Mouse (Mus musculus): ENCODE results near the gene Mov10l1.

Mov10l1 gene

DNA sequence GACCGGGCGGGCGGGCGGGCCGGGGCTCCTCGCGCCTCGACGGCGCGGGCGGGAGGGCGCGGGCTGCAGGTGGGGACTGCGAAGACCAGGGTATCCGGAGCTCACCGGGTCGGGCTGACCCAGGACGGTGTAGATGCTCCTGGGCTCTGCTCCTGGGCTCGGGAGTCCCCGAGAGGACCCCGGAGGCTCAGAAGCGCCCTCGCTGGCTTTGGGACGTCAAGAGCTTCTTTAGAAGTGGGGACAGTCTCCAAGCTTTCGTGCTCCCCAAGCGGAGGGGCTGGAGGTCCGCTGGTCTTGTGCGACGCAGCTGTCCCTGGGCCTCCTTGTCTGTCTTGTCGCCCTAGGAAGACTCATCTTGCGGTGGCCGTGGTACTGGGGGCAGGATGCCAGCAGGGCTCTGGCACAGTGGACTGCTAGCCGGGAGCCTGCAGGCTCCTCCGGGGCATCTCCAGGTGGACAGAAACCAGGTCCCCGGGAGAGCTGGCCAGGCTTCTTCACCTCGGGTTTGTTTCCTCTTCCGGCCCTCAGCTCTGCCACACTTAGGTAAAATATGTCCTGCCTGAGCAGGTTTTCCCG, 93.5 kb downstream of the Mov10l1 start:
- DNase-seq, result peak; percentile 64

DNA sequence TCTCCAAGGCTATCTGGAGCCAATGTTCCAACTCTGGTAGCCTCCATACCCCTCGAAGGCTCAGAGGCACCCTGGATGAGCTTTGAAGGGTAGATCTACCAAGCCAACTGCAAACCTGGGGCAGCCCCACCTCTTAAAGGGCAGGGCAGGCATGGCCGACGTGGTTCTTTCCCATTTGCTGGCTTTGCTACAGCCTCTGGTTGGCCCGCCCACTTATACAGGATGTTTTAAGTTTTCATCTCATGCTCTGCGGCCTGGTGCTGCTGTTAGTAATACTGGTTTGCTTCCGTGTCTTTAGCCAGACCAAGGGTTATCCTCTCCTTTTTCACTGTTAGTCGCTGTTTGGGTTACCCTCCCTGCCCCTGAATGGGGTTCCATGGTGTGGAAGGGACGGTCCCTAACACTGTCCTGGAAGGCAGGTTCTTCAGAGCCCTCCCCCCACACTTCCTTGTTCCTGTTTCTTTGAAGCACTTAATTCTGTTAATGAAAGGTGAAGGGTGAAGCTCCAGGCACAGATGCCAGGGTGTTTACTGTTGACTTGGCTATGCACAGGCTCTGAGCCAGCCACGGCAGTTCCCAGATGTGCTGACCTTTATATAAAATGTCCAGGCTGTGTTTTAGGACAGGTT, 95.6 kb downstream of the Mov10l1 start:
- DNase-seq, result no peak

DNA sequence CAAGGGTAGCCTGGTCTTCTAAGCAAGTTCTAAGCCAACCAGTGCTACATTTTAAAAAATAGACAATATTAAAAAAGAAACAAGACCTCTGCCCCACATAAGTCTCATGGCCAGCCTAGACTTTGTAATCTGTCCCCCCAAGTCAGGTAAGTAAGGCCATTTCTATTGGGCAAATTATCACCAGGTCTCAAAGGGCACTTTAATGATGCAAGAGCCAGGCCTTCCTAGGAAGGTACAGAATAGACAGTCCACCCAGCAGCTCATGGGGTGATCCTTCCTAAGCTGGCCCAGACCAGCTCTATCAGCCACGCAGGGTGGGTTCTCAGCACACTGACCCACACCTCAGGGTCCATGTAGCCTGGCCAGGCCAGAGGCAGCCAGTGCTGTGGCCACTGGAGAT, 101.2 kb downstream of the Mov10l1 start:
- no peak for DNase-seq

DNA sequence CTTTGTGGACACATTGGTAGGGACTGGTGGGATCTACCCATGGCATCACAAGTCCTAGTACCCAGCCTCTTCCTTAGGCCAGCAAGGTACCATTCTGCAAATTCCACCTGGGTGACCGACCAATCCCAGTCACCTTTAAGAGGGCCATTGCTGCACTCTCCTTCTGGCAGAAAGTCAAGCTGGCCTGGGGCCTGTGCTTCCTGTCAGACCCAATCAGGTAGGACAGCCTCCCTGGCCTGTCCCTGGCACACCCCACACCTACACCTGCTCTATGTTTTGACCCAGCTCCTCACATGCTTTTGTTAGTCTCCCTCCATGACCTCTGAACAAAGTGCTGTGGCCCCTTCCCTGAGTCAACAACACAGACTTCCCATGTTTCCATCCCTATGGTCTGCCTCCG, 102.1 kb downstream of the Mov10l1 start:
- no peak for DNase-seq

DNA sequence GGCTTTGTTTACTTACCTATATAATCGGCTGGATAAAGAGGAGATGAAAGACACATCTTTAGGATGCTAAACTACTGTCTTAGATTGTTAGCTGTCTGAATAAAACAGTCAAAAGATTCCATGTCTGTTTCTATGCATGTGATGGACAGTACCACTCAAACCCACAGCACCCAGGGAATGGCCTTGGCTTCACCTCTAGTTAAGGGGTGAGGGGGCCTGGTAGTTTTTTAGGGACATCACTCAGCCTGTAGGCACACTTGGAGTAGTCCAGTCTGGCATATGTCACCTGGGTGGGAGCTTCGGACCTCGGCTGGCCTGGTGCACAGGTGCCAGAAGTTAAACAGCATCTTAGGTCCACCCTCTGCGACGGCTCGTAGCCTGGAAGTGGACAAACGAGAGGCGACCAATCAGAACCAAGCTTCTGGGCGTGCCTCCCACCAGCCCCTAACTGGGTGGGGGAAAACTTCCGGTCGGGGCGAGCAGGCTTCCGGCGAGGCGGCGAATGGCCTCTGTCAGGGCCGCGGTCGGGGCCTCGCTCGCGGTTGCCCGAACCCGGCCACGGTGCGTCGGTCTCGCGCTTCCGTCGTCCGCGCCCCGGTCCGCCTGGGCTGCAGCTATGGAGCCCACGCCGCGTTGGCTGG, 106.0 kb downstream of the Mov10l1 start, which contains the start of gene Selenoo:
TSS of gene Selenoo (plus strand) at position 478 of the 641 bp plus-strand sequence.
- DNase-seq, result peak; percentile 95

DNA sequence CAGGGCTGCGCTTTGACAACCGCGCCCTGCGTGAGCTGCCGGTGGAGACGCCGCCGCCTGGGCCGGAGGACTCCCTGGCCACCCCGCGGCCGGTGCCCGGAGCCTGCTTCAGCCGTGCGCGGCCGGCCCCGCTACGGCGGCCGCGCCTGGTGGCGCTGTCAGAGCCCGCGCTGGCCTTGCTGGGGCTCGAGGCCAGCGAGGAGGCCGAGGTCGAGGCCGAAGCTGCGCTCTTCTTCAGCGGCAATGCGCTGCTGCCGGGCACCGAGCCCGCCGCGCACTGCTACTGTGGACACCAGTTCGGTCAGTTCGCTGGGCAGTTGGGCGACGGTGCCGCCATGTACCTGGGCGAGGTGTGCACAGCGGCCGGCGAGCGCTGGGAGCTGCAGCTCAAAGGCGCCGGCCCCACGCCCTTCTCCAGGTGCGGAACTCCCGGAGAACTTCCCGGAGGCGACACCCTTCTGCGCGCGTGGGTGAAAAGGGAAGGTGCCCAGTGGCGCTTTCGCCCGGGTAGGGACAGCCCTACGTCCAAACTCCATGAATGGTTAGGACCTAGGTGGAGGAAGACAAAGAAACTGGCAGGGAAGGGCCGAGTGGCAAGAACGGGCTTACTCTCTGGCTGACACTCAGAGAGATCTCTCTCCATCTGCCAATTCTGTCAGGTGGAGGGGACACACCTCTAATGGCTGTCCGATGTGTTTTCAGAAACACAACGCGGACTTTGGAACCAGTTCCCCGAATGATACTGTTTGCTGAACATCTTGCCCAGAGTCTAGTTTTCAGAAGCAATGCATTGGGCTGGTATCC, 106.7 kb downstream of the Mov10l1 start:
- no peak for DNase-seq

DNA sequence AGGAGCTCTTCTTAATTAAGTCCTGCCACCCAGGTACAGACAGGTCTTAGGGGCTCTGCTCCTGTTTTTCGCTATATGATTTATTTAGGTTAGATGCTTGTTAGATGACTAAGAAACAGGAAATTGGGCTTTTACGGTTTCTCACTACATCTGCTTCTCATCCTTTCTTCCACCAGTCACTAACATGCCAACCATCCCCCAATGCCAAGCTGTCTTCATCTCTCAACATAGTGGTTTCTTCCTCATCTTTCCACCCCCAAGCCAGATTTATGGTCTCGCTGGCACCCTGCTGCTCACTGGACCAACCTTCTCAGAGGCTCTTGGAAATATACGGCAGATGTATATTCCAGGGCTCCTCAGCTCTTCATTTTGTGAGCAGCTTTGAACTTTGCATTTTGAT, 108.0 kb downstream of the Mov10l1 start:
- no peak for DNase-seq

DNA sequence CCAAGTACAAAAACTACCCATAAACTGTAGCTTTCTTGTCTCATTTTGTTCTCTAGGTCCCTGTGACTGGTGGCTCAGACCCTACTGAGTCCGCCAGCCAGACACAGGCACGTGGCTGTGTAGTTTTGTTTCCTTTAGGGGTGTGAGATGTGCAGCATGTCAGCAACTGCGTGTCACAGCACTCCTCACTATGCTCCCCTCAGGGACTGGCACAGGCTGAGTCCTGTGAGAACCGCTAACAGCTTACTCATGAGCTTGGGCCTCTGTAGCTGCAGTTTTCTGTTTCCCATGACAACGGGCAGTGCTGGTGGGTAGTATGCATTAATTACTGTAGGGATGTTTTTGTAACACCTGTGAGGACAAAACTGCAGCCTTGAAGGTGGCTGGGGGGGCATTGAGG, 109.5 kb downstream of the Mov10l1 start:
- DNase-seq, result no peak

DNA sequence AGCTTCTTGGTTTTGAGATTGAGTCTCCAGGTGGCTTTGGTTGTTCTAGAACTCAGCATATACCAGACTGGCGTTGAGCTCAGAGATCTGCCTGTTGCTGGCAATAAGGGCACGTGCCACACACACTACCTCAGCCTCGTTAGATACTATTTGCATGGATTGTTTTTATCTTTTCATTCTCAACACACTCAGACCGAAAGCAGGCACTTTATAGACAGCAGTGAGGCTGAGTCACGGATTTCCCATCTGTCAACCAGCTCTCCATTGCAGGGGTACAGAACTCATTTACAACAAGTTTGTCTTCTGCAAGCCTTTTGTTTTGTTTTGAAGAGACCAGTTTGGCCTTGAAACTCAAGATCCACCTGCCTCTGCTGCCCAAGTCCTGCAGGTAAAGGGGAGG, 114.7 kb downstream of the Mov10l1 start:
- no peak for DNase-seq

DNA sequence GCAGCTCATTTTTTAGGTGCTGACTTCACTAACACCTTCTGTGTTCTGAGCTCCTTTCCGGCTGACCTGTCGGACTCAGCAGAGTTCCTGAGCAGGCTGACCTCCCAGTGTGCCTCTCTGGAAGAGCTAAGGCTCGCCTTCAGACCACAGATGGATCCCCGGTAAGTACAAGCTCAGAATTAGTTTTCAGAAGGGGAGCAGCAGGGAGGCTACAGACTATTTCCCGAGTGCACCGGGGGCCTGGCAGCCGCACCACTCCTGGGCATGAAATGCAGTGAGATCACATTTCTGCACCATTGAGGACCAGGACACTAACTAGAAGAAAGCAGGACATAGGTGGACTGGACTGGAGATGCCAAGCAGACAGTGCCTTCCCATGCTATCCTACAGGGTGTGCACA, 115.9 kb downstream of the Mov10l1 start:
- no peak for DNase-seq

DNA sequence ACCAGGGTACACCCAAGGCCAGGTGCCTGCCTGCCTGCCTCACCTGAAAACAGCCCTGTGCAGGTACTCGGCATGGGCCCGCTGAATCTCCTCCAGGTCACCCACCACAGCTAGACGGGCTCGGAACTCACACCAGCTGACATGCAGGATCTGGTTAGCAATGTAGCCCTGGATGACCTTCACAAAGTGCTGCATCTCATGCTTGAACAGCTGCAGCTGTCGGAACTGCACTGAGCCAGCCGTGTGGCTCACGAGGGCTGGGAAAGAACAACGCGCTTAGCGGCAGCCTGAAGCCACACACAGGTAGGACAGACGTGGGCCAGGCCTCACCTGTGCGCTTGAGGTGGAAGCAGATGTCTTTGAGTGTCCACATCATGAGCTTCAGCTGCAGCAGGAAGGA, 118.1 kb downstream of the Mov10l1 start:
- no peak for DNase-seq

DNA sequence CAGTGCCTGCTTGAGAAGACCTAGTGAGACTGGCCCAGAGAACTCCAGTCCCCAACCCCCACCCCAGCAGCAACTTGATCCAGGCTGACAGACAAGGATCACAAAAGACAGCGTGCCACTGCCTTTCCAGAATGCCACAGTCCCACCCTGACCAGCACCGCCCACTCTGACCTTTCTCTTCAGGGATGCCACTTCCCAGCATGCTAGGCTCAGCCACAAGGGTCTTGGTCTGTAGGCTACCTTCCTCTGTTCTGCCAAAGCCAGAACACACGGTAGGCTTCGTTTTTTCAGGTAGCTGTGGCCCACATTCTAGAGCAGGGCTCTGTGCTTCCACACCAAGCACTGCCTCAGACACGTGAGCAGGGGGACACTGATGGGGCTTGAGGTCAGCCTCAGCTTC, 119.9 kb downstream of the Mov10l1 start:
- no peak for DNase-seq

DNA sequence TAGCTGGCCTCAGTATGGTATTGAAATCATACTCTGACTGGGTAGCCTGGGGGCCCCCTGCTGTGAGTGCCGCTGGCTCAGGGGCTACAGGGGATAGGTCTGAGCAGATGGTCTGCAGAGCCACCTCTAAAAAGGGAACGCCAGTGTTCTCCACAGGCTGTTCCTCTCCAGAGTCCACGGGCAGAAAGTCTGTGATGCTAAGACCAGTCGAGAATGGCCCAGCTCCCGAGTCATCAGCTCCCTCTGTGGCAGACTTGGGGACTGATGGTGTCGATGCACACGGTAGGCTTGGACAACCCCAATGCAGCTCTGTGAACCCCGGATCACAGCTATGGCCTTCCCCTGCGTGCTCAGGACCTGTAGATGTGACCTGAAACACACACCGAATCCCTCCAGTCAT, 121.2 kb downstream of the Mov10l1 start:
- DNase-seq, result no peak

DNA sequence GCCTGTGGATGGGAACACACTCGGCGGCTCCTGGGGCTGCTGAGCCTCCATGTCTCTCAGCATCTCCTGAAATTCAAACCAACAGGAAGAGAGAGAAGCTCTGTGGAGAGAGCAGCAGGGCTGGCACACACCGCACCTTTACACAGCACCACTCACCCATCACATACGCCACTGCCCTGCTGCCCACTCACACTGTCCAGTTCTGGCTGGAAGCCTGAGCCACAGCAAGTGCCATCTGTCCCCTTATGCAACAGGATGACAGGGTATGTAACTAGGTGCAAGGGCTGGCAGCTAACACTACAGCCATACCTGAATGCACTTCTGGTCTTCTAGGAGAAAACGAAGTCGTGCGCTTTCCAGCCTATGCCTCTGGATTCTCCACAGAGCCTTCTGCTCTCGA, 121.7 kb downstream of the Mov10l1 start:
- no peak for DNase-seq

Measured in retina, postnatal 1 day (tissue).